Mouse (Mus musculus): Measurements from ENCODE around the gene Prr19. TPM values are rescaled to one million over a fixed set of nuclear protein-coding genes. Genes with fewer than 3 reads are reported as not detected.

The Prr19 gene
- polyA plus RNA-seq, 1 experiment from 2014 or later, result 3.1 TPM

- no peaks in the 10 kb centered on the region for H3K9me3 ChIP-seq
- H3K4me2 ChIP-seq (replicated peaks), result peak overlapping the region; percentile 72
- peak overlapping the region; percentile 77 for H3K4me3 ChIP-seq (replicated peaks)
- H3K4me1 ChIP-seq (replicated peaks), result peaks cover 44% of the 10 kb centered on the region
- WGBS, result 83% methylated on average over 8 of the region's 8 CpGs
- peak overlapping the region; percentile 88 for H3K9ac ChIP-seq (replicated peaks)
- peaks cover 38% of the 10 kb centered on the region for H3K36me3 ChIP-seq
- no peak for ATAC-seq
- no peaks in the 10 kb centered on the region for H3K27me3 ChIP-seq
- H3K27ac ChIP-seq, result no peak overlapping the region
These were observed 31.5 kb upstream of the Prr19 start for GRCm38 (mm10) chr7:25269545-25270271.

- H3K4me1 ChIP-seq (replicated peaks), result peaks cover 57% of the 10 kb centered on the region
- H3K9ac ChIP-seq (replicated peaks), result peak overlapping the region; percentile 48
- H3K27me3 ChIP-seq, result no peaks in the 10 kb centered on the region
- H3K4me2 ChIP-seq (replicated peaks), result no peak overlapping the region
- H3K27ac ChIP-seq, result no peak overlapping the region
- H3K9me3 ChIP-seq, result no peaks in the 10 kb centered on the region
- WGBS, result 88% methylated on average over 35 of the region's 35 CpGs
- H3K4me3 ChIP-seq (replicated peaks), result no peak overlapping the region
- H3K36me3 ChIP-seq, result peaks cover 43% of the 10 kb centered on the region
- no peak for ATAC-seq
These were observed 30.3 kb upstream of the Prr19 start for GRCm38 (mm10) chr7:25270652-25271633.

GRCm38 (mm10) chr7:25271651-25272444 is 29.4 kb upstream of the Prr19 start:
- Histone ChIP-seq H3K4me1 (replicated peaks) (peaks cover 64% of the 10 kb centered on the region), H3K27me3 (no peaks in the 10 kb centered on the region), H3K36me3 (peaks cover 43% of the 10 kb centered on the region), H3K4me3 (replicated peaks) (no peak overlapping the region), H3K9me3 (no peaks in the 10 kb centered on the region), H3K4me2 (replicated peaks) (no peak overlapping the region), H3K27ac (no peak overlapping the region), H3K9ac (replicated peaks) (0 out of 2 replicates have a peak overlapping the region, but pooled peaks have one; percentile 36)
- 86% methylated on average over 30 of the region's 30 CpGs for WGBS
- no peak for ATAC-seq

GRCm38 (mm10) chr7:25272445-25273258 is 28.6 kb upstream of the Prr19 start:
- Histone ChIP-seq H3K4me1 (replicated peaks) (peaks cover 66% of the 10 kb centered on the region), H3K4me3 (replicated peaks) (no peak overlapping the region), H3K9me3 (no peaks in the 10 kb centered on the region), H3K36me3 (peaks cover 43% of the 10 kb centered on the region), H3K27me3 (no peaks in the 10 kb centered on the region), H3K27ac (no peak overlapping the region), H3K4me2 (replicated peaks) (no peak overlapping the region), H3K9ac (replicated peaks) (no peak overlapping the region)
- WGBS, result 91% methylated on average over 38 of the region's 38 CpGs
- ATAC-seq, result no peak

GRCm38 (mm10) chr7:25273259-25274241 is 27.7 kb upstream of the Prr19 start:
- no peak for ATAC-seq

GRCm38 (mm10) chr7:25274571-25274970 is 26.6 kb upstream of the Prr19 start:
- Histone ChIP-seq H3K9me3 (no peaks in the 10 kb centered on the region), H3K4me2 (replicated peaks) (no peak overlapping the region), H3K9ac (replicated peaks) (peak overlapping the region; percentile 44), H3K4me1 (replicated peaks) (peaks cover 64% of the 10 kb centered on the region), H3K27ac (no peak overlapping the region), H3K36me3 (peaks cover 43% of the 10 kb centered on the region), H3K27me3 (no peaks in the 10 kb centered on the region), H3K4me3 (replicated peaks) (no peak overlapping the region)
- 73% methylated on average over 5 of the region's 5 CpGs for WGBS
- no peak for ATAC-seq

More at GRCm38 (mm10) chr7:25273259-25274241, 27.7 kb upstream of the Prr19 start:
- Histone ChIP-seq H3K36me3 (peaks cover 43% of the 10 kb centered on the region), H3K4me3 (replicated peaks) (no peak overlapping the region), H3K27ac (no peak overlapping the region), H3K4me2 (replicated peaks) (no peak overlapping the region), H3K4me1 (replicated peaks) (peaks cover 71% of the 10 kb centered on the region), H3K9ac (replicated peaks) (peak overlapping the region; percentile 44), H3K9me3 (no peaks in the 10 kb centered on the region), H3K27me3 (no peaks in the 10 kb centered on the region)
- 92% methylated on average over 22 of the region's 22 CpGs for WGBS

GRCm38 (mm10) chr7:25274996-25275395 is 26.2 kb upstream of the Prr19 start:
- H3K4me2 ChIP-seq (replicated peaks), result no peak overlapping the region
- H3K4me1 ChIP-seq (replicated peaks), result peaks cover 64% of the 10 kb centered on the region
- peak overlapping the region; percentile 44; the same call in 1 of the 2 replicates for H3K9ac ChIP-seq (replicated peaks)
- H3K4me3 ChIP-seq (replicated peaks), result no peak overlapping the region
- peaks cover 43% of the 10 kb centered on the region for H3K36me3 ChIP-seq
- WGBS, result 91% methylated on average over 3 of the region's 3 CpGs
- ATAC-seq, result no peak
- no peaks in the 10 kb centered on the region for H3K9me3 ChIP-seq
- H3K27ac ChIP-seq, result no peak overlapping the region
- no peaks in the 10 kb centered on the region for H3K27me3 ChIP-seq

GRCm38 (mm10) chr7:25275555-25276298 is 25.5 kb upstream of the Prr19 start:
- Histone ChIP-seq H3K27ac (no peak overlapping the region), H3K4me2 (replicated peaks) (peak overlapping the region; percentile 5; the same call in 1 of the 2 replicates), H3K9ac (replicated peaks) (peak overlapping the region; percentile 42), H3K9me3 (no peaks in the 10 kb centered on the region), H3K4me3 (replicated peaks) (no peak overlapping the region), H3K4me1 (replicated peaks) (peaks cover 64% of the 10 kb centered on the region), H3K36me3 (peaks cover 43% of the 10 kb centered on the region), H3K27me3 (no peaks in the 10 kb centered on the region)
- no peak for ATAC-seq
- WGBS, result 63% methylated on average over 9 of the region's 9 CpGs

- no peaks in the 10 kb centered on the region for H3K27me3 ChIP-seq
- no peak for ATAC-seq
- 88% methylated on average over 4 of the region's 4 CpGs for WGBS
These were observed 23.8 kb upstream of the Prr19 start for GRCm38 (mm10) chr7:25277405-25277804.

GRCm38 (mm10) chr7:25277998-25278340 is 23.2 kb upstream of the Prr19 start:
- Histone ChIP-seq H3K4me3 (replicated peaks) (peak overlapping the region; percentile 67), H3K4me1 (replicated peaks) (peaks cover 75% of the 10 kb centered on the region), H3K9ac (replicated peaks) (peak overlapping the region; percentile 85), H3K4me2 (replicated peaks) (peak overlapping the region; percentile 80), H3K27me3 (no peaks in the 10 kb centered on the region), H3K9me3 (no peaks in the 10 kb centered on the region), H3K36me3 (peaks cover 20% of the 10 kb centered on the region), H3K27ac (peak overlapping the region; percentile 100)
- 13% methylated on average over 4 of the region's 4 CpGs for WGBS
- no peak for ATAC-seq

More at GRCm38 (mm10) chr7:25277405-25277804, 23.8 kb upstream of the Prr19 start:
- Histone ChIP-seq H3K27ac (peak overlapping the region; percentile 100), H3K9ac (replicated peaks) (peak overlapping the region; percentile 85), H3K4me3 (replicated peaks) (peak overlapping the region; percentile 67), H3K4me2 (replicated peaks) (peak overlapping the region; percentile 80), H3K4me1 (replicated peaks) (peaks cover 73% of the 10 kb centered on the region), H3K9me3 (no peaks in the 10 kb centered on the region), H3K36me3 (peaks cover 26% of the 10 kb centered on the region)

Data from midbrain, embryonic 13.5 days (tissue).